17 mouse cellular contexts compared by ENCODE assay signal in genomic region chr17:57694791-57695190, GRCm38 (mm10). TPM values are rescaled to one million over a fixed set of nuclear protein-coding genes. Genes with fewer than 3 reads are reported as not detected.
A peak's percentile ranks its signal among the peaks of the same experiment; 100 is the strongest.
DNase-seq lines count a peak whose midpoint lies in the region; ATAC-seq and TF ChIP-seq lines count a peak whose summit lies in the region.
"Had no signal": no experiment of that assay in that cellular context is flagged by ENCODE, and none has a peak within 500 bp of the region (broad histone marks: within the 10 kb centered on the region; RNA-seq: fewer than 3 reads in every experiment).

No protein-coding gene starts in this region.

- H3K9ac ChIP-seq in hindbrain, embryonic 15.5 days = no peak overlapping the region
- H3K9ac ChIP-seq in hindbrain, embryonic 12.5 days = no peak overlapping the region
- H3K9ac ChIP-seq in intestine, embryonic 15.5 days = no peak overlapping the region
- H3K9ac ChIP-seq: limb, embryonic 15.5 days had no signal

- no peak for TF ChIP-seq POLR2A in brain, embryonic 14.5 days (IDR thresholded peaks at IDR 0.05; ENCODE audit: borderline replicate concordance, extremely low read depth, insufficient read depth, insufficient read length, poor library complexity, severe bottlenecking)

- DNase-seq in brain, embryonic 14.5 days (ENCODE audit: low read depth) = peak; percentile 18
- DNase-seq in layer of hippocampus, adult 11-12 months (ENCODE audit: low spot score) = peak; percentile 71
- peak; percentile 43 to 51 for DNase-seq in left cerebral cortex, postnatal 10 days (ENCODE audit: extremely low spot score in 1 of 2, low spot score in 2 of 2)
- no peak for DNase-seq in c-Kit-positive CD71-positive TER-119-positive erythroid progenitor cells, embryonic 14.5 days (ENCODE audit: low spot score)
- DNase-seq in adrenal gland, postnatal 4 days (ENCODE audit: low spot score in 2 of 2) = no peak
- DNase-seq: kidney, adult 9 months; retina, postnatal 1 day had no signal

- no peak overlapping the region for H3K27ac ChIP-seq in hindbrain, embryonic 15.5 days (replicated peaks)
- no peak overlapping the region for H3K27ac ChIP-seq in hindbrain, embryonic 12.5 days
- H3K27ac ChIP-seq in intestine, embryonic 15.5 days = no peak overlapping the region
- H3K27ac ChIP-seq: limb, embryonic 15.5 days had no signal

- TF ChIP-seq CTCF in brain, embryonic 14.5 days (IDR thresholded peaks at IDR 0.05; ENCODE audit: borderline replicate concordance, extremely low read depth, insufficient read depth, insufficient read length) = no peak

- no peak overlapping the region for H3K4me3 ChIP-seq in hindbrain, embryonic 15.5 days
- no peak overlapping the region for H3K4me3 ChIP-seq in hindbrain, embryonic 12.5 days
- H3K4me3 ChIP-seq in intestine, embryonic 15.5 days (replicated peaks) = no peak overlapping the region
- H3K4me3 ChIP-seq: limb, embryonic 15.5 days had no signal

- H3K4me2 ChIP-seq in hindbrain, embryonic 15.5 days = no peak overlapping the region
- no peak overlapping the region for H3K4me2 ChIP-seq in hindbrain, embryonic 12.5 days (replicated peaks)
- H3K4me2 ChIP-seq in intestine, embryonic 15.5 days (replicated peaks) = no peak overlapping the region
- H3K4me2 ChIP-seq: limb, embryonic 15.5 days had no signal

- peak; percentile 45; the same call in 1 of the 2 replicates for ATAC-seq in hindbrain, embryonic 15.5 days (ENCODE audit: low FRiP score, low read depth)
- no peak for ATAC-seq in hindbrain, embryonic 12.5 days (ENCODE audit: low FRiP score)
- no peak for ATAC-seq in intestine, embryonic 15.5 days

- intact Hi-C loops in left cerebral cortex, postnatal 10 days (cut with DNase I) = no loop called here

- WGBS in hindbrain, embryonic 15.5 days = 69% methylated on average over 3 of the region's 3 CpGs
- WGBS in hindbrain, embryonic 12.5 days = 71% methylated on average over 3 of the region's 3 CpGs
- 54% methylated on average over 3 of the region's 3 CpGs for WGBS in intestine, embryonic 15.5 days

- H3K27me3 ChIP-seq in hindbrain, embryonic 15.5 days = no peaks in the 10 kb centered on the region
- no peaks in the 10 kb centered on the region for H3K27me3 ChIP-seq in hindbrain, embryonic 12.5 days
- no peaks in the 10 kb centered on the region for H3K27me3 ChIP-seq in intestine, embryonic 15.5 days (replicated peaks)
- H3K27me3 ChIP-seq: limb, embryonic 15.5 days had no signal

- H3K4me1 ChIP-seq in hindbrain, embryonic 15.5 days (replicated peaks) = no peaks in the 10 kb centered on the region
- no peaks in the 10 kb centered on the region for H3K4me1 ChIP-seq in hindbrain, embryonic 12.5 days
- H3K4me1 ChIP-seq in intestine, embryonic 15.5 days (replicated peaks) = no peaks in the 10 kb centered on the region
- H3K4me1 ChIP-seq: limb, embryonic 15.5 days had no signal

- no peaks in the 10 kb centered on the region for H3K36me3 ChIP-seq in hindbrain, embryonic 15.5 days
- H3K36me3 ChIP-seq in hindbrain, embryonic 12.5 days = no peaks in the 10 kb centered on the region
- H3K36me3 ChIP-seq in intestine, embryonic 15.5 days = no peaks in the 10 kb centered on the region
- H3K36me3 ChIP-seq: limb, embryonic 15.5 days had no signal

- H3K9me3 ChIP-seq in hindbrain, embryonic 15.5 days = no peaks in the 10 kb centered on the region
- no peaks in the 10 kb centered on the region; the same call in 1 of the 2 replicates for H3K9me3 ChIP-seq in hindbrain, embryonic 12.5 days (replicated peaks)
- H3K9me3 ChIP-seq in intestine, embryonic 15.5 days = no peaks in the 10 kb centered on the region
- H3K9me3 ChIP-seq: limb, embryonic 15.5 days had no signal

RNA-seq across cellular contexts. Expression of gene Gm21834, which starts 47.2 kb away (rescaled TPM):
- not detected in 2 replicates for polyA plus RNA-seq in hindbrain, embryonic 15.5 days (2015; fragmentation: Nextera tagmentation; extraction: Ambion mirVana)
- polyA plus RNA-seq in hindbrain, embryonic 12.5 days (2016; fragmentation: Nextera tagmentation; extraction: Ambion mirVana) = not detected in 2 replicates
- not detected in 2 replicates for polyA plus RNA-seq in brain, embryonic 14.5 days (2012; rRNA removed)
- not detected for total RNA-seq in left cerebral cortex, postnatal 10 days (2021)
- polyA plus RNA-seq in intestine, embryonic 15.5 days (2015; fragmentation: Nextera tagmentation; extraction: Ambion mirVana) = not detected in 2 replicates
- not detected for total RNA-seq in adrenal gland, postnatal 4 days (2021)
- total RNA-seq: gastrocnemius, adult 18-20 months had no signal
- polyA plus RNA-seq: cortical plate, adult 2 months; heart, embryonic 16.5 days; limb, embryonic 15.5 days; lung, embryonic 16.5 days; neural tube, embryonic 11.5 days; stomach, embryonic 16.5 days had no signal

Comparison
In these comparisons a context has a peak if more than half of its experiments do, and no peak if none do; other contexts are left out.
1. DNase-seq: peak in brain, embryonic 14.5 days (single experiment), layer of hippocampus, adult 11-12 months (single experiment) and left cerebral cortex, postnatal 10 days (2 of 2); none in c-Kit-positive CD71-positive TER-119-positive erythroid progenitor cells, embryonic 14.5 days (single experiment) and adrenal gland, postnatal 4 days (0 of 2).